In the genomic region with DNA sequence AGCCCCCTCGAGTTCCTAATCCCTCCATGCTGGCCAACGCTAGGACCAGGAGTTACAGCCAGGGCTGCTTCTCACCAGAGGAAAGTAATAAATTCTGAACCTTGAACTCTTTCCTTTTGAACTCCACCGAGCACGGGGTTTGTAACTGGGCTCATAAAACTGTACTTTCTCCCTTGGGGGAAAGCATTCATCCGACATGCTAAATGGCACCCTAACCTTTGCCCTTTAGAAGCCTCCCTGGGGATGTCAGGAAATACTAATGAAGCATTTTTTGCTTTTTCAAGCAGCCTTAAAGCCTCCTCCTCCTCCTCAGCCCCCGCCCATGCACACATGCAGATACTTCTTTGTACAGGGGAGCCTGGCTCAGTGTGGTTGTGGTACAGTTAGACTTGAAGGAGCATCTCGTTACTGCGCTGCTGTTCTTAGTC, we compare ENCODE assay signal across 10 mouse cellular contexts.
DNase-seq lines count a peak whose midpoint lies in the region; ATAC-seq and TF ChIP-seq lines count a peak whose summit lies in the region.
"Had no signal": no experiment of that assay in that cellular context is flagged by ENCODE, and none has a peak within 500 bp of the region (broad histone marks: within the 10 kb centered on the region; RNA-seq: fewer than 3 reads in every experiment).

No protein-coding gene starts in this region.

- H3K4me1 ChIP-seq in embryonic facial prominence, embryonic 14.5 days (ENCODE audit: control insufficient read depth, insufficient read depth, low read length), result peaks cover 43% of the 10 kb centered on the region
- H3K4me1 ChIP-seq in stomach, embryonic 15.5 days, result peaks cover 25% of the 10 kb centered on the region

- H3K4me2 ChIP-seq in embryonic facial prominence, embryonic 14.5 days (ENCODE audit: low read depth, low read length), result peak overlapping the region; percentile 48; the same call in 1 of the 2 replicates
- H3K4me2 ChIP-seq in stomach, embryonic 15.5 days, result no peak overlapping the region

- no peaks in the 10 kb centered on the region for H3K27me3 ChIP-seq in embryonic facial prominence, embryonic 14.5 days (replicated peaks; ENCODE audit: control insufficient read depth, insufficient read depth, low read length)
- H3K27me3 ChIP-seq in stomach, embryonic 15.5 days (replicated peaks), result no peaks in the 10 kb centered on the region

- WGBS in embryonic facial prominence, embryonic 14.5 days, result 28% methylated on average over 8 of the region's 8 CpGs
- 44% methylated on average over 8 of the region's 8 CpGs for WGBS in stomach, embryonic 15.5 days

- no peak overlapping the region for H3K4me3 ChIP-seq in layer of hippocampus, adult 2 months
- no peak overlapping the region for H3K4me3 ChIP-seq in embryonic facial prominence, embryonic 14.5 days (ENCODE audit: low read depth, low read length)
- no peak overlapping the region for H3K4me3 ChIP-seq in stomach, embryonic 15.5 days (replicated peaks)

- peak overlapping the region; percentile 51; the same call in 1 of the 2 replicates for H3K9ac ChIP-seq in embryonic facial prominence, embryonic 14.5 days (ENCODE audit: low read depth, low read length)
- no peak overlapping the region for H3K9ac ChIP-seq in stomach, embryonic 15.5 days
- H3K9ac ChIP-seq: liver, postnatal 0 days had no signal

- DNase-seq in layer of hippocampus, adult 2 months (ENCODE audit: low spot score in 2 of 2), result no peak
- DNase-seq in layer of hippocampus, adult 8-10 months (ENCODE audit: low spot score in 2 of 2), result no peak
- DNase-seq in embryonic facial prominence, embryonic 14.5 days (ENCODE audit: low spot score), result no peak
- DNase-seq in kidney, postnatal 14 days, result peak; percentile 81
- DNase-seq in thymus, postnatal 0 days (ENCODE audit: low spot score), result no peak
- no peak for DNase-seq in adrenal gland, adult (ENCODE audit: inconsistent age in 2 of 2, low spot score in 1 of 2)
- DNase-seq: adrenal gland, postnatal 36 days; liver, postnatal 0 days had no signal

- no peak for ATAC-seq in embryonic facial prominence, embryonic 14.5 days (ENCODE audit: low read depth)
- ATAC-seq in stomach, embryonic 15.5 days (ENCODE audit: insufficient read depth, low FRiP score, low read depth), result no peak
- no peak for ATAC-seq in cerebellum, adult (ENCODE audit: insufficient number of reproducible peaks, low FRiP score, low TSS enrichment)
- ATAC-seq: liver, postnatal 0 days had no signal

- H3K36me3 ChIP-seq in embryonic facial prominence, embryonic 14.5 days (ENCODE audit: control insufficient read depth, insufficient read depth, low read length), result no peaks in the 10 kb centered on the region
- H3K36me3 ChIP-seq in stomach, embryonic 15.5 days, result no peaks in the 10 kb centered on the region

- no peak for TF ChIP-seq CTCF in layer of hippocampus, adult 2 months (conservative IDR thresholded peaks at IDR 0.05)

- no peaks in the 10 kb centered on the region for H3K9me3 ChIP-seq in embryonic facial prominence, embryonic 14.5 days (ENCODE audit: control insufficient read depth, low read length)
- no peaks in the 10 kb centered on the region for H3K9me3 ChIP-seq in stomach, embryonic 15.5 days

- peak overlapping the region; percentile 95 for H3K27ac ChIP-seq in layer of hippocampus, adult 2 months
- peak overlapping the region; percentile 97 for H3K27ac ChIP-seq in embryonic facial prominence, embryonic 14.5 days (replicated peaks; ENCODE audit: low read depth, low read length)
- H3K27ac ChIP-seq in stomach, embryonic 15.5 days, result peak overlapping the region; percentile 94
